Mouse (Mus musculus) ES-Bruce4 (cell line): ENCODE data around the gene Begain.

Experiments
- CTCF ChIP-seq: IDR thresholded peaks from one replicate; pipeline ENCODE4 v1.8.1; 2011; ENCODE audit warnings: low read depth, low read length
- POLR2A ChIP-seq: IDR thresholded peaks from one replicate; pipeline ENCODE4 v1.8.1; 2011; ENCODE audit warnings: low read length; ENCODE audit not compliant: insufficient read depth

DNA sequence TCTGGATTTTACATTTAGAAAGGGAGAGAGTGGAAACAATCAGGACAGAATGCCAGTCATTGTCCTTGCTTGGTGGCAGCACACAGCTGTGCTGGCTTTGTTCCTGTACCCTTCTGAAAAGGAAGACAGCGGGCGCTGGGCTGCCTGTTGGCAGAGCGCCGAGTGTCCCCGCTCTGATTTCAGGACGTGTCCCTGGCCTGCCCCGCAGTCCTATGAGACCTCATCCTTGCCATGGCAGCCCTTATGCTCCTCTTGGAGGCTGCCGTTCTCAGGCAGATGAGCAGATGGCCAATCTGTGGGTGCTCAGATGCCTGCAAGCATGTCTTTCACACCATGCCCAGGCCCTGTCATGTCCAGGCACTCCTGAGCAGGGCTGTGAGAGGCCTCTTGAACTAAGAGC is 17.7 kb upstream of the Begain start:
- TF ChIP-seq POLR2A (no peak), CTCF (no peak)
